Mouse (Mus musculus): ENCODE results near the gene Bpgm. TPM values are rescaled to one million over a fixed set of nuclear protein-coding genes. Genes with fewer than 3 reads are reported as not detected.
A peak's percentile ranks its signal among the peaks of the same experiment; 100 is the strongest.

The Bpgm gene
- polyA plus RNA-seq, 1 experiment from 2014 or later: 30.1 TPM

- DNase-seq (ENCODE audit: low spot score): peak; percentile 76
- H3K9ac ChIP-seq (ENCODE audit: low read length): no peak overlapping the region
- H3K27me3 ChIP-seq (ENCODE audit: control insufficient read depth, insufficient read depth, low read length): no peaks in the 10 kb centered on the region
- 0 out of 2 replicates have a peak overlapping the region, but pooled peaks have one; percentile 3 for H3K4me2 ChIP-seq (replicated peaks; ENCODE audit: low read depth)
- ATAC-seq (ENCODE audit: low FRiP score, low TSS enrichment): peak; percentile 95
- TF ChIP-seq CTCF (IDR thresholded peaks at IDR 0.05; ENCODE audit: low read depth) (no peak), EP300 (optimal IDR thresholded peaks at IDR 0.05) (no peak)
- no peaks in the 10 kb centered on the region for H3K9me3 ChIP-seq (ENCODE audit: control insufficient read depth, low read length)
- peak overlapping the region; percentile 50 for H3K27ac ChIP-seq (replicated peaks)
- no peak overlapping the region for H3K4me3 ChIP-seq (ENCODE audit: low read depth, low read length)
- no peaks in the 10 kb centered on the region for H3K36me3 ChIP-seq (ENCODE audit: control insufficient read depth, insufficient read depth, low read length)
- 18% methylated on average over 7 of the region's 7 CpGs for WGBS
- no peaks in the 10 kb centered on the region for H3K4me1 ChIP-seq (replicated peaks; ENCODE audit: control insufficient read depth, insufficient read depth)
These were observed 19.1 kb downstream of the Bpgm start for GRCm38 (mm10) chr6:34495140-34495551.

GRCm38 (mm10) chr6:34497991-34498625, 22.1 kb downstream of the Bpgm start:
- Histone ChIP-seq H3K4me2 (replicated peaks; ENCODE audit: low read depth) (no peak overlapping the region), H3K9ac (ENCODE audit: low read length) (0 out of 2 replicates have a peak overlapping the region, but pooled peaks have one; percentile 13), H3K36me3 (ENCODE audit: control insufficient read depth, insufficient read depth, low read length) (no peaks in the 10 kb centered on the region), H3K4me1 (replicated peaks; ENCODE audit: control insufficient read depth, insufficient read depth) (no peaks in the 10 kb centered on the region), H3K9me3 (ENCODE audit: control insufficient read depth, low read length) (no peaks in the 10 kb centered on the region), H3K27ac (replicated peaks) (0 out of 2 replicates have a peak overlapping the region, but pooled peaks have one; percentile 8), H3K27me3 (ENCODE audit: control insufficient read depth, insufficient read depth, low read length) (no peaks in the 10 kb centered on the region), H3K4me3 (ENCODE audit: low read depth, low read length) (no peak overlapping the region)
- ATAC-seq (ENCODE audit: low FRiP score, low TSS enrichment): no peak
- TF ChIP-seq EP300 (optimal IDR thresholded peaks at IDR 0.05) (no peak), CTCF (IDR thresholded peaks at IDR 0.05; ENCODE audit: low read depth) (no peak)
- no peak for DNase-seq (ENCODE audit: low spot score)
- WGBS: 43% methylated on average over 5 of the region's 5 CpGs

GRCm38 (mm10) chr6:34502291-34502690, 26.3 kb downstream of the Bpgm start:
- no peak overlapping the region for H3K4me3 ChIP-seq (ENCODE audit: low read depth, low read length)
- no peaks in the 10 kb centered on the region for H3K27me3 ChIP-seq (ENCODE audit: control insufficient read depth, insufficient read depth, low read length)
- DNase-seq (ENCODE audit: low spot score): no peak
- no peak overlapping the region for H3K4me2 ChIP-seq (replicated peaks; ENCODE audit: low read depth)
- no peak for ATAC-seq (ENCODE audit: low FRiP score, low TSS enrichment)
- H3K4me1 ChIP-seq (replicated peaks; ENCODE audit: control insufficient read depth, insufficient read depth): no peaks in the 10 kb centered on the region
- WGBS: 74% methylated on average over 7 of the region's 7 CpGs
- no peak overlapping the region for H3K27ac ChIP-seq (replicated peaks)
- H3K9ac ChIP-seq (ENCODE audit: low read length): no peak overlapping the region
- TF ChIP-seq CTCF (IDR thresholded peaks at IDR 0.05; ENCODE audit: low read depth) (no peak), EP300 (optimal IDR thresholded peaks at IDR 0.05) (no peak)
- no peaks in the 10 kb centered on the region; the same call in 1 of the 2 replicates for H3K36me3 ChIP-seq (ENCODE audit: control insufficient read depth, insufficient read depth, low read length)
- no peaks in the 10 kb centered on the region for H3K9me3 ChIP-seq (ENCODE audit: control insufficient read depth, low read length)

- no peak overlapping the region for H3K27ac ChIP-seq (replicated peaks)
These were observed 29.9 kb downstream of the Bpgm start for GRCm38 (mm10) chr6:34505957-34506356.

GRCm38 (mm10) chr6:34507581-34507980, 31.6 kb downstream of the Bpgm start:
- no peak overlapping the region for H3K27ac ChIP-seq (replicated peaks)
- no peak overlapping the region for H3K9ac ChIP-seq (ENCODE audit: low read length)
- DNase-seq (ENCODE audit: low spot score) (no peak), ATAC-seq (ENCODE audit: low FRiP score, low TSS enrichment) (no peak)
- no peaks in the 10 kb centered on the region for H3K4me1 ChIP-seq (replicated peaks; ENCODE audit: control insufficient read depth, insufficient read depth)
- no peak overlapping the region for H3K4me2 ChIP-seq (replicated peaks; ENCODE audit: low read depth)
- no peaks in the 10 kb centered on the region for H3K27me3 ChIP-seq (ENCODE audit: control insufficient read depth, insufficient read depth, low read length)
- H3K9me3 ChIP-seq (ENCODE audit: control insufficient read depth, low read length): no peaks in the 10 kb centered on the region
- no peaks in the 10 kb centered on the region; the same call in 1 of the 2 replicates for H3K36me3 ChIP-seq (ENCODE audit: control insufficient read depth, insufficient read depth, low read length)
- 69% methylated on average over 4 of the region's 4 CpGs for WGBS
- TF ChIP-seq CTCF (IDR thresholded peaks at IDR 0.05; ENCODE audit: low read depth) (no peak), EP300 (optimal IDR thresholded peaks at IDR 0.05) (no peak)
- H3K4me3 ChIP-seq (ENCODE audit: low read depth, low read length): no peak overlapping the region

More at GRCm38 (mm10) chr6:34505957-34506356, 29.9 kb downstream of the Bpgm start:
- H3K4me3 ChIP-seq (ENCODE audit: low read depth, low read length): no peak overlapping the region
- H3K36me3 ChIP-seq (ENCODE audit: control insufficient read depth, insufficient read depth, low read length): no peaks in the 10 kb centered on the region; the same call in 1 of the 2 replicates
- no peak overlapping the region for H3K9ac ChIP-seq (ENCODE audit: low read length)
- WGBS: 54% methylated on average over 11 of the region's 11 CpGs
- no peak for ATAC-seq (ENCODE audit: low FRiP score, low TSS enrichment)
- no peaks in the 10 kb centered on the region for H3K27me3 ChIP-seq (ENCODE audit: control insufficient read depth, insufficient read depth, low read length)
- H3K4me1 ChIP-seq (replicated peaks; ENCODE audit: control insufficient read depth, insufficient read depth): no peaks in the 10 kb centered on the region
- no peak for DNase-seq (ENCODE audit: low spot score)
- no peak overlapping the region for H3K4me2 ChIP-seq (replicated peaks; ENCODE audit: low read depth)
- no peaks in the 10 kb centered on the region for H3K9me3 ChIP-seq (ENCODE audit: control insufficient read depth, low read length)
- TF ChIP-seq CTCF (IDR thresholded peaks at IDR 0.05; ENCODE audit: low read depth) (no peak), EP300 (optimal IDR thresholded peaks at IDR 0.05) (no peak)

GRCm38 (mm10) chr6:34508016-34508415, 32.0 kb downstream of the Bpgm start:
- ATAC-seq (ENCODE audit: low FRiP score, low TSS enrichment): no peak
- no peak overlapping the region for H3K27ac ChIP-seq (replicated peaks)
- H3K4me3 ChIP-seq (ENCODE audit: low read depth, low read length): no peak overlapping the region
- no peak overlapping the region for H3K4me2 ChIP-seq (replicated peaks; ENCODE audit: low read depth)
- H3K36me3 ChIP-seq (ENCODE audit: control insufficient read depth, insufficient read depth, low read length): no peaks in the 10 kb centered on the region; the same call in 1 of the 2 replicates
- TF ChIP-seq EP300 (optimal IDR thresholded peaks at IDR 0.05) (no peak), CTCF (IDR thresholded peaks at IDR 0.05; ENCODE audit: low read depth) (no peak)
- H3K4me1 ChIP-seq (replicated peaks; ENCODE audit: control insufficient read depth, insufficient read depth): no peaks in the 10 kb centered on the region
- DNase-seq (ENCODE audit: low spot score): no peak
- 81% methylated on average over 4 of the region's 4 CpGs for WGBS
- no peaks in the 10 kb centered on the region for H3K27me3 ChIP-seq (ENCODE audit: control insufficient read depth, insufficient read depth, low read length)
- no peaks in the 10 kb centered on the region for H3K9me3 ChIP-seq (ENCODE audit: control insufficient read depth, low read length)
- H3K9ac ChIP-seq (ENCODE audit: low read length): no peak overlapping the region

Data from stomach, postnatal 0 days (tissue).